Mouse (Mus musculus) MEL (cell line): Measurements from ENCODE around the gene Hrasls5. TPM values are rescaled to one million over a fixed set of nuclear protein-coding genes. Genes with fewer than 3 reads are reported as not detected.
A peak's percentile ranks its signal among the peaks of the same experiment; 100 is the strongest.

Experiments
- DNase-seq: peaks from one replicate; pipeline ENCODE4 v3.0.0; 2011; ENCODE audit warnings: low read depth, low spot score
- H3K27ac ChIP-seq: 2 replicates; pipeline ENCODE4 v1.5.1; 2012; ENCODE audit warnings: low read depth, mild to moderate bottlenecking, control low read depth, low read length, moderate library complexity; ENCODE audit not compliant: control insufficient read depth
- H3K27me3 ChIP-seq, 2 experiments: fragments of 150-350 bp in 1 of 2; sonication (generic) in 1 of 2; 2 replicates each; pipeline ENCODE4 v1.6.1; 2012; ENCODE audit warnings: low read length in 2 of 2, mild to moderate bottlenecking in 2 of 2, improper control_type of control experiment in 1 of 2, moderate library complexity in 1 of 2; ENCODE audit not compliant: insufficient read depth in 2 of 2, control insufficient read depth in 1 of 2
- H3K36me3 ChIP-seq, 2 experiments: 2 replicates each; pipeline ENCODE4 v1.6.1; 2012 to 2014; ENCODE audit warnings: low read length in 2 of 2, improper control_type of control experiment in 1 of 2, inconsistent platforms in 1 of 2, mild to moderate bottlenecking in 1 of 2; ENCODE audit not compliant: insufficient read depth in 2 of 2, control insufficient read depth in 1 of 2
- H3K4me1 ChIP-seq, 2 experiments: fragments of 150-350 bp in 1 of 2; sonication (generic) in 1 of 2; 2 replicates each; pipeline ENCODE4 v1.6.1; 2012; ENCODE audit warnings: low read length in 2 of 2, improper control_type of control experiment in 1 of 2, mild to moderate bottlenecking in 1 of 2; ENCODE audit not compliant: insufficient read depth in 2 of 2, control insufficient read depth in 1 of 2
- H3K4me3 ChIP-seq, 2 experiments: fragments of 150-350 bp in 1 of 2; sonication (generic) in 1 of 2; 2 replicates each; pipeline ENCODE4 v1.5.1; 2012; ENCODE audit warnings: low read depth in 2 of 2, low read length in 2 of 2, mild to moderate bottlenecking in 2 of 2, moderate library complexity in 2 of 2, control low read depth in 1 of 2, improper control_type of control experiment in 1 of 2; ENCODE audit not compliant: control insufficient read depth in 1 of 2, insufficient read depth in 1 of 2
- H3K79me2 ChIP-seq: 2 replicates; pipeline ENCODE4 v1.6.1; 2012; ENCODE audit warnings: mild to moderate bottlenecking, low read length, moderate library complexity; ENCODE audit not compliant: control insufficient read depth, poor library complexity, insufficient read depth
- H3K9ac ChIP-seq: 2 replicates; pipeline ENCODE4 v1.6.1; 2012; ENCODE audit warnings: low read depth, mild to moderate bottlenecking, control low read depth, low read length, moderate library complexity; ENCODE audit not compliant: control insufficient read depth, poor library complexity, severe bottlenecking
- H3K9me3 ChIP-seq: fragments of 150-350 bp; sonication (generic); replicated peaks from 2 replicates; pipeline ENCODE4 v1.6.1; 2012; ENCODE audit warnings: mild to moderate bottlenecking, low read length, improper control_type of control experiment, moderate library complexity; ENCODE audit not compliant: insufficient read depth
- CHD2 ChIP-seq: IDR thresholded peaks from 2 replicates; pipeline ENCODE4 v1.6.1; 2011; ENCODE audit warnings: low read length, improper control_type of control experiment
- CTCF ChIP-seq, 3 experiments: IDR thresholded peaks in 2 of 3; conservative IDR thresholded peaks in 1 of 3; 2 replicates each; pipeline ENCODE4 v1.5.1; 2011 to 2012; ENCODE audit warnings: low read length in 3 of 3, low read depth in 2 of 3, mild to moderate bottlenecking in 2 of 3, improper control_type of control experiment in 1 of 3, inconsistent platforms in 1 of 3, mixed read lengths in 1 of 3, moderate library complexity in 1 of 3; ENCODE audit not compliant: control insufficient read depth in 1 of 3, insufficient read depth in 1 of 3, poor library complexity in 1 of 3, severe bottlenecking in 1 of 3
- E2F4 ChIP-seq: IDR thresholded peaks from 2 replicates; pipeline ENCODE4 v1.6.1; 2011; ENCODE audit warnings: low read depth, low read length, improper control_type of control experiment, borderline replicate concordance
- ELF1 ChIP-seq: IDR thresholded peaks from 2 replicates; pipeline ENCODE4 v1.6.1; 2014; ENCODE audit warnings: low read depth, mild to moderate bottlenecking, inconsistent platforms, low read length, improper control_type of control experiment, moderate library complexity
- EP300 ChIP-seq, 2 experiments: IDR thresholded peaks; 2 replicates each; pipeline ENCODE4 v1.6.1; 2011; ENCODE audit warnings: improper control_type of control experiment in 2 of 2, low read length in 2 of 2, low read depth in 1 of 2, mild to moderate bottlenecking in 1 of 2
- HCFC1 ChIP-seq: IDR thresholded peaks from 2 replicates; pipeline ENCODE4 v1.6.1; 2012; ENCODE audit warnings: low read depth, mild to moderate bottlenecking, inconsistent platforms, low read length, improper control_type of control experiment, moderate library complexity
- KAT2A ChIP-seq: conservative IDR thresholded peaks from 2 replicates; pipeline ENCODE4 v1.6.1; 2012; ENCODE audit warnings: low read depth, low read length, improper control_type of control experiment, inconsistent platforms
- MAX ChIP-seq: IDR thresholded peaks from 2 replicates; pipeline ENCODE4 v1.6.1; 2011; ENCODE audit warnings: low read length, improper control_type of control experiment
- MAZ ChIP-seq: IDR thresholded peaks from 2 replicates; pipeline ENCODE4 v1.6.1; 2012; ENCODE audit warnings: low read depth, mild to moderate bottlenecking, inconsistent platforms, low read length, improper control_type of control experiment
- MXI1 ChIP-seq: IDR thresholded peaks from 2 replicates; pipeline ENCODE4 v1.6.1; 2011; ENCODE audit warnings: mild to moderate bottlenecking, low read depth, low read length, improper control_type of control experiment
- NRF1 ChIP-seq: IDR thresholded peaks from 2 replicates; pipeline ENCODE4 v1.6.1; 2014; ENCODE audit warnings: low read depth, mild to moderate bottlenecking, inconsistent platforms, low read length, improper control_type of control experiment, moderate library complexity; ENCODE audit not compliant: poor library complexity, insufficient read depth, severe bottlenecking
- POLR2A ChIP-seq, 2 experiments: IDR thresholded peaks; 2 replicates each; pipeline ENCODE4 v1.6.1; 2011 to 2012; ENCODE audit warnings: low read length in 2 of 2, mild to moderate bottlenecking in 2 of 2, control low read depth in 1 of 2, improper control_type of control experiment in 1 of 2, low read depth in 1 of 2, moderate library complexity in 1 of 2; ENCODE audit not compliant: control insufficient read depth in 1 of 2, insufficient read depth in 1 of 2, poor library complexity in 1 of 2
- RAD21 ChIP-seq: IDR thresholded peaks from 2 replicates; pipeline ENCODE4 v1.6.1; 2011; ENCODE audit warnings: mild to moderate bottlenecking, low read depth, low read length, improper control_type of control experiment
- RCOR1 ChIP-seq: IDR thresholded peaks from 2 replicates; pipeline ENCODE4 v1.6.1; 2012; ENCODE audit warnings: low read depth, mild to moderate bottlenecking, inconsistent platforms, low read length, improper control_type of control experiment
- SIN3A ChIP-seq: IDR thresholded peaks from 2 replicates; pipeline ENCODE4 v1.6.1; 2012; ENCODE audit warnings: low read length, improper control_type of control experiment, inconsistent platforms
- SMC3 ChIP-seq: IDR thresholded peaks from 2 replicates; pipeline ENCODE4 v1.6.1; 2011; ENCODE audit warnings: low read depth, low read length, improper control_type of control experiment
- TCF12 ChIP-seq: IDR thresholded peaks from 2 replicates; pipeline ENCODE4 v1.6.1; 2014; ENCODE audit warnings: low read depth, mild to moderate bottlenecking, inconsistent platforms, low read length, improper control_type of control experiment, moderate library complexity
- UBTF ChIP-seq: IDR thresholded peaks from 2 replicates; pipeline ENCODE4 v1.6.1; 2012; ENCODE audit warnings: low read depth, mild to moderate bottlenecking, inconsistent platforms, low read length, improper control_type of control experiment, moderate library complexity, borderline replicate concordance; ENCODE audit not compliant: insufficient read depth
- ZC3H11A ChIP-seq: IDR thresholded peaks from 2 replicates; pipeline ENCODE4 v1.6.1; 2012; ENCODE audit warnings: low read depth, mild to moderate bottlenecking, inconsistent platforms, low read length, improper control_type of control experiment
- ZKSCAN1 ChIP-seq: IDR thresholded peaks from 2 replicates; pipeline ENCODE4 v1.6.1; 2012; ENCODE audit warnings: low read depth, mild to moderate bottlenecking, inconsistent platforms, low read length, improper control_type of control experiment, moderate library complexity
- polyA plus RNA-seq, 2 experiments: library from polyadenylated mRNA; stranded (reverse) in 1 of 2; unstranded in 1 of 2; fragments of >175 nt in 1 of 2; fragments of >200 nt in 1 of 2; gene quantifications; 2 replicates each; pipeline versions ENCODE4 v1.2.1 to v1.2.4; 2012; ENCODE audit warnings: low replicate concordance in 2 of 2, low read depth in 1 of 2; ENCODE audit not compliant: insufficient read length in 2 of 2, insufficient read depth in 1 of 2, missing spikeins in 1 of 2
- total RNA-seq: library from RNA; depleted of rRNA; stranded (reverse); fragments of 300-350 nt; gene quantifications from 2 replicates; pipeline ENCODE4 v1.2.3, GENCODE M21; 2012

Gene Hrasls5
- total and polyA plus RNA-seq, 3 experiments: not detected

- no peak for TF ChIP-seq UBTF
- TF ChIP-seq E2F4: no peak
- TF ChIP-seq NRF1: no peak
- TF ChIP-seq ZKSCAN1: no peak
- Histone ChIP-seq H3K4me1 (no peaks in the 10 kb centered on the region), H3K36me3 (no peaks in the 10 kb centered on the region), H3K79me2 (no peaks in the 10 kb centered on the region), H3K9ac (no peak overlapping the region), H3K27me3 (peaks cover 0 to 2% of the 10 kb centered on the region in 2 experiments; a peak in 1 of 4 replicates), H3K27ac (no peak overlapping the region), H3K4me3 (no peak overlapping the region), H3K9me3 (no peaks in the 10 kb centered on the region)
- no peak for DNase-seq
Measured at GRCm38 (mm10) chr19:7617085-7617484, 4.7 kb downstream of the Hrasls5 start.

- DNase-seq: peak; percentile 84
- Histone ChIP-seq H3K9me3 (no peaks in the 10 kb centered on the region), H3K27ac (no peak overlapping the region), H3K27me3 (peaks cover 0 to 2% of the 10 kb centered on the region in 2 experiments; a peak in 1 of 4 replicates), H3K36me3 (no peaks in the 10 kb centered on the region), H3K9ac (peak overlapping the region; percentile 35), H3K79me2 (no peaks in the 10 kb centered on the region), H3K4me3 (peak overlapping the region; percentile 44 to 61), H3K4me1 (no peaks in the 10 kb centered on the region)
- TF ChIP-seq MXI1 (no peak), ELF1 (0 out of 2 replicates have a peak, but pooled peaks have one; percentile 13), HCFC1 (0 out of 2 replicates have a peak, but pooled peaks have one; percentile 19), TCF12 (no peak), E2F4 (0 out of 2 replicates have a peak, but pooled peaks have one; percentile 21), SIN3A (peak; percentile 37; the same call in 1 of the 2 replicates), EP300 (IDR thresholded peaks at IDR 0.05; ENCODE audit: low read depth in 1 of 2, low read length in 2 of 2) (0 out of 4 replicates have a peak, but pooled peaks of 1 of the 2 experiments have one; percentile 9), ZC3H11A (peak; percentile 66), CHD2 (no peak), POLR2A (IDR thresholded peaks at IDR 0.05; ENCODE audit: control insufficient read depth in 1 of 2, insufficient read depth in 1 of 2, low read depth in 1 of 2, low read length in 2 of 2, poor library complexity in 1 of 2) (no peak), CTCF (IDR thresholded peaks at IDR 0.05 in 2 of 3, conservative IDR thresholded peaks at IDR 0.05 in 1 of 3; ENCODE audit: control insufficient read depth in 1 of 3, insufficient read depth in 1 of 3, low read depth in 2 of 3, low read length in 3 of 3, poor library complexity in 1 of 3, severe bottlenecking in 1 of 3) (peak; percentile 81 to 89 (median 82)), SMC3 (peak; percentile 85), RAD21 (peak; percentile 87), MAZ (no peak), KAT2A (no peak), RCOR1 (no peak), MAX (0 out of 2 replicates have a peak, but pooled peaks have one; percentile 34)
Measured at GRCm38 (mm10) chr19:7617696-7618095, 5.4 kb downstream of the Hrasls5 start.
